Mouse (Mus musculus) erythroblast, embryonic 14.5 days (primary cell): ENCODE measurements at regions not wholly inside any gene's neighbourhood (a gene's known extent, or its start where the extent isn't known, plus 50 kb on each side); places are given as distances from the start of the nearest gene placed in this dataset.
A peak's percentile ranks its signal among the peaks of the same experiment; 100 is the strongest.

Source experiments
- H3K27me3 ChIP-seq: 2 replicates; pipeline ENCODE4 v1.6.1; 2012; ENCODE audit warnings: inconsistent platforms; ENCODE audit not compliant: control insufficient read depth
- H3K36me3 ChIP-seq: 2 replicates; pipeline ENCODE4 v1.6.1; 2012; ENCODE audit warnings: mild to moderate bottlenecking, inconsistent platforms; ENCODE audit not compliant: control insufficient read depth
- H3K4me1 ChIP-seq: 2 replicates; pipeline ENCODE4 v1.6.1; 2012; ENCODE audit warnings: inconsistent platforms; ENCODE audit not compliant: control insufficient read depth
- H3K4me3 ChIP-seq: replicated peaks from 2 replicates; pipeline ENCODE3; 2012; ENCODE audit warnings: moderate library complexity, mild to moderate bottlenecking, inconsistent platforms
- H3K9me3 ChIP-seq: 2 replicates; pipeline ENCODE4 v1.6.1; 2012; ENCODE audit warnings: low read length, inconsistent platforms, mixed read lengths; ENCODE audit not compliant: control insufficient read depth
- GATA1 ChIP-seq: IDR thresholded peaks from 2 replicates; pipeline ENCODE4 v1.6.1; 2012; ENCODE audit warnings: low read length, inconsistent platforms, mixed read lengths
- TAL1 ChIP-seq: IDR thresholded peaks from 3 replicates; pipeline ENCODE4 v1.6.1; 2012; ENCODE audit warnings: low read length, inconsistent platforms, mixed read lengths

DNA sequence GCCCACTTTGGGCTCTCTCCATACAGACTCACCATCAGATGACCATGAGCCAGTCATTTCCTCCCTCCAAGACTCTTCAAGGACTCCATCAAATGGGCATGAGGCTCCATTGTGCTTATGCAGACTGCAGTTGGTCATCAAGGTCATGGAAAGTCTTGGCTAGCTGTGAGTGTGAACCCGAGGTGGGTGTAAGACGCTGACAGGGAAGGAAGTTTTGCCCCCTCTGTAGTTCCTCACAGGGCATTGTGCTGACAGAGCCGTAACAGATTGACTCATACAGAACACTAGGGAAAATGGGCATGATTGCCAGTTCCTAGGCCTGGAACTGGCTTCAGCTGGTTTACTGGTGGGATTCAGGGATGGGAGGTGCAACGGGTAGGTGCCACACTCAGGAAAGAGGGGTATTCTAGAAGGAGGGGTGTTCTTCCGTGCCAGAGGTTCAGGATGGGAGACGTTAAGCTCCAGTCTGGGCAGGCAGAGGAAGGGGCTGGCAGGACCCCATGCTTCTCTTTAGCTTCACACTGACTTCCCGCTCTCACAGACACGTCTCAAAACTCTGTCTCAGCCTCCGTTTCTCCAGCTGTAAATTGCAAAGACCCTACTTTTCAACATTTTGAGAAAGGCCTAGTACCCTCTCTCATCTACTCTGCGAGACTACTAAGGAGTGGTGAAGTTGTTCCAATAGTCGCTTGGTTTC is 228.4 kb upstream of the Tprg start:
- no peak overlapping the region for H3K4me3 ChIP-seq
- H3K27me3 ChIP-seq, result peaks cover 26% of the 10 kb centered on the region
- H3K9me3 ChIP-seq, result no peaks in the 10 kb centered on the region
- no peaks in the 10 kb centered on the region for H3K36me3 ChIP-seq
- H3K4me1 ChIP-seq, result no peaks in the 10 kb centered on the region
- TF ChIP-seq TAL1 (no peak), GATA1 (no peak)

DNA sequence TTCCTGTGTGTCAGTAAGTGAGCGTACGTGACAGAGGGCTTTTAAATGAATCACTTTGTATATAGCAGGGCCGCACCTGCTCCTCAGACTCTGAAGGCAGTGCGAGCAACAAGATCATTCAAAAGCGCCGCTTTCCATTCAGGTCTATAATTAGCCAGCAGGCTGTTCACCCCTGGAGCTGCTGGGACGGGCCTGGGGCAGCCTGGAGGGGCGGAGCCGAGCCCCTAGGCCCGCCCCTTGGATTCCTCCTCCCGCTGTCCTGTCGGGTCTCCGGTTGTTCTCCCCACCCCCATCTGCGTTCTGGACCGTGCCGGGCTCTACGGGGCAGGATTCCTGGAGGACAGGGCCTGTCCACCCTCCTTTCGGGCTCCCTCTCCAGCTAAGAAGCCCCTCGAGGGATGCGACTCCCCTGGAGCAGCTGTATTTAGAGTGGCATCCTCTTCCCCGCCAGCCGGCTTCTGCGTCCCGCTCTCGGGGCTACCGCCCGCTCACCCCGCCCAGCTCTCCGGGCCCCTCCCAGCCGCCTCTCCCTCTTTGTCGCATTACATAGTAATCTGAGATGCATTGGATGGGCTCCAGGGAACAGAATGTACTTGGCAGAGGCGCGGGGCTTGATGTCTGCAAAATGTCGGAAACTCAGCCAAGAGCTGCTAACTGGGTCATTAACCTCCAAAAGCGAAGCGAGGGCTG is 227.7 kb upstream of the Tprg start:
- H3K27me3 ChIP-seq, result peaks cover 26% of the 10 kb centered on the region
- H3K4me1 ChIP-seq, result no peaks in the 10 kb centered on the region
- H3K9me3 ChIP-seq, result no peaks in the 10 kb centered on the region
- TF ChIP-seq GATA1 (no peak), TAL1 (no peak)
- H3K4me3 ChIP-seq, result peak overlapping the region; percentile 40
- H3K36me3 ChIP-seq, result no peaks in the 10 kb centered on the region

DNA sequence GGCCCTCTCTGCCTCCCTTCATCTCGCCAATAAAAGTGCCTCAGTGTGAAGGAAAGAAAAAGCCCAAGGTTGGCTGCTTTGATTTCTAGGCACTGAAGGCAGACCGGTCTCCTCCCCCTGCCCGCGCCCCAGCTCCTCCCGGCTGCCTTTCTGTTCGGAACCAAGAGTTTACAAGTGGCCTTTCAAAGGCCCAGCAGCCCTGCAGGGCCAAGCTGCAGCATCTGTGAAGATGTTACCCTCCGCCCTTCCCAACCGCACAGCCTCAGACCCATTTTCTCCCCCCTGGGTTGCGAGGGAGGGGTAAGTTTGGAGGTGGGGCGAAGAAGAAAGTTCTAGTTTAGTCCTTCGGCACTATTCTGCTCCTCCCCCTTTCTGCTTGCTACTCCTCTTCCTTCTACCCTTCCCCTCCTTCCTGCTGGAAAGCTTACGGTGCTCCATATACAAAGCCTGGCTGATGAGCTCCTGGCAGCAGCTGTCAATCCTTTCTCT is 227.1 kb upstream of the Tprg start:
- TF ChIP-seq TAL1, result no peak
- TF ChIP-seq GATA1, result no peak
- no peaks in the 10 kb centered on the region for H3K9me3 ChIP-seq
- no peaks in the 10 kb centered on the region for H3K4me1 ChIP-seq
- H3K36me3 ChIP-seq, result no peaks in the 10 kb centered on the region
- peaks cover 26% of the 10 kb centered on the region for H3K27me3 ChIP-seq
- peak overlapping the region; percentile 40 for H3K4me3 ChIP-seq

DNA sequence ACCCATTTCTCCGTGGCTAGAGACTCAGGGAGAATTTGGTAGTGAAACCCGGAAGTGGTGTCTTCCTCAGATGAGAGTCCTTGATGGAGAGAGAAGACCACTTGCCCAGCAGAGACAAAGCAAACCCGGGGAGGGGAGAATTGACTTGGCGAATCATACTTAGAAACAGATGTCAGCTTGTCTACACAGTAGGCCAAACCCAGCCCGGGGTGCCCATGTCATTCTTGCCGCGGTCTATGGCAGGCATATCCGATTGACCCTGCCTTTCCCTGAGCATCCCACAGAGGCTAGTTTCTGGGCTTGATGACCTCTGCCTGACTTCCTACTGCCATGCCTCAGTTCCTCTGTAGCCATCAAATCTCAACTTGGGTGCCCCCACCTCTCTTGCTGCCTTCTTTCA is 226.4 kb upstream of the Tprg start:
- Histone ChIP-seq H3K36me3 (no peaks in the 10 kb centered on the region), H3K4me3 (no peak overlapping the region), H3K27me3 (peaks cover 26% of the 10 kb centered on the region), H3K9me3 (no peaks in the 10 kb centered on the region), H3K4me1 (no peaks in the 10 kb centered on the region)
- TF ChIP-seq GATA1, result no peak
- no peak for TF ChIP-seq TAL1

DNA sequence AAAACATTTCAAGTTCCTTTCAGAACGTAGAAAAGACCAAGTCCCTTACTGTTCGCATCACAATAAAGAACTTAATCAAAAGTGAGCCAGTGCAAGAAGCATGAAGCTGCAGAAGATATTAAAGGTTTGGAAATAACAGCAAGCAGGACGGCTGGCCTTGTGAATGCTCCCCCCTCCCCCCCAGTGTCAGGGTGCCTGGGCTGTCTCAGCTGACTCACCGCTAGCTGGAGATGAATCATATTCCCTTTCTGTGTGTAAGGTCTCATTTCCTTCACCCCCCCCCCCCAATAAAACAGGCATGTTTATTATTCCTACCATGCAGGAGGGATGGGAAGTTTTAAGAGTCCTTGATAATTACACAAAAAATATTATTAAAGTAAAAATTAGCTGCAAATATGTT is 225.0 kb upstream of the Tprg start:
- Histone ChIP-seq H3K36me3 (no peaks in the 10 kb centered on the region), H3K4me1 (no peaks in the 10 kb centered on the region), H3K27me3 (peaks cover 26% of the 10 kb centered on the region), H3K9me3 (no peaks in the 10 kb centered on the region), H3K4me3 (no peak overlapping the region)
- TF ChIP-seq GATA1 (no peak), TAL1 (no peak)

DNA sequence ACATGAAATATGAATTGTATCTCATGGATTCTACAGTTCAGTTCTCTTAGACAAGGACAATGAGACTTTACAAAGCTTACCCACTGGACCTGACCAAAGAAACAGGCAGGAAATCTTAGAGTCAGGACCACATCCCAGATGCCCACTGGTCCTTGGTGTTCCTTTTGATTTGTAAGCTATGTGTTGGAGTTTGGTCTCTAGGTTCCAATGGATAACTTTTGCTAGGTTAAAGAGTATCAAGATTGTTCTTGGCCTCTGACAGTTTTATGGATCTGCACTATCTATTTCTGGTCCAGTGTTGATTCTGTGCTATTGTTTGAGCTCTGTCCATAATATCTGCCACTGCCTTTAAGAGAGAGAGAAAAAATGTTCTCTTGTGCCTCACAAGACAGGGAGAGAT is 222.6 kb upstream of the Tprg start:
- TF ChIP-seq TAL1 (no peak), GATA1 (no peak)
- Histone ChIP-seq H3K36me3 (no peaks in the 10 kb centered on the region), H3K4me1 (no peaks in the 10 kb centered on the region), H3K9me3 (no peaks in the 10 kb centered on the region), H3K4me3 (no peak overlapping the region), H3K27me3 (peaks cover 14% of the 10 kb centered on the region)

DNA sequence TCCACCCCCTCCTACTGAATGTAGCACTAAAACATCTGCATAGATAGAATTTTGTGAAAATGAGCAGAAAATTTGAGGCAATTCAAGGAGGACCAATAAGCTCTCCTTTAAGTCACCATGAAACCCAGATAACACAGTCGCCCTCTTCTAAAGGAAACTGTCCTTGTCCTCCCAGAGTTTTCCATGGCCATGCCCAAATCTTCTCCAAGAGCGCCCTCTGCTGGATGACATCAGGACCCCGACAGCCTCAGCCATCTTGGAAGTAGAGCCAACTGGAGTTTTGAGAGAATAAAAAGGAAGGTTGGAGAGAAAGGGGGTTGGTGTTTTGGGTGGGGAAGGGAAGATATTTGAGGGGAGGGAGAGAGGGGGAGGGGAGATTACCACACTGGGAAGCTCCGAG is 222.1 kb upstream of the Tprg start:
- H3K27me3 ChIP-seq, result peaks cover 9% of the 10 kb centered on the region
- H3K9me3 ChIP-seq, result no peaks in the 10 kb centered on the region
- H3K4me1 ChIP-seq, result no peaks in the 10 kb centered on the region
- no peaks in the 10 kb centered on the region for H3K36me3 ChIP-seq
- TF ChIP-seq TAL1 (no peak), GATA1 (no peak)
- H3K4me3 ChIP-seq, result no peak overlapping the region

DNA sequence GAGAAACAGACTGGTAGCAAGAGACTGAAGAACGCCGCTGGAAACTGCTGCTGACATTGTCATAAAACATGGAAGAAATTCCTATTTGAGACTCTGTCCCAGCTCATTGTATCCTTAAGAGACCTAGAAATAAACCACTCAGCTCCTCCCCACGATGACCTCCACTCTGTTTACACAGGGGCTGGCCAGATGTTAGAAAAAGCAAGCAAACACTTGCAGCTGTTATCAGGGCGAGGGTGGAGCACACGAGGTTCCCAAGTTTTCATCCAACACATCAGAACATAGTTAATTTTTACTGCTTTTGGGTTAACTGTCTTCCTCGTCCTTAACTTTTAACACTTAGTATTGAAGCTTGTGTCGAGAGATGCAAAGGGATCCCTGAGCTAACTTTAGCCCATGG is 219.8 kb upstream of the Tprg start:
- Histone ChIP-seq H3K36me3 (no peaks in the 10 kb centered on the region), H3K27me3 (no peaks in the 10 kb centered on the region), H3K9me3 (no peaks in the 10 kb centered on the region), H3K4me1 (no peaks in the 10 kb centered on the region), H3K4me3 (no peak overlapping the region)
- TF ChIP-seq TAL1 (no peak), GATA1 (no peak)

DNA sequence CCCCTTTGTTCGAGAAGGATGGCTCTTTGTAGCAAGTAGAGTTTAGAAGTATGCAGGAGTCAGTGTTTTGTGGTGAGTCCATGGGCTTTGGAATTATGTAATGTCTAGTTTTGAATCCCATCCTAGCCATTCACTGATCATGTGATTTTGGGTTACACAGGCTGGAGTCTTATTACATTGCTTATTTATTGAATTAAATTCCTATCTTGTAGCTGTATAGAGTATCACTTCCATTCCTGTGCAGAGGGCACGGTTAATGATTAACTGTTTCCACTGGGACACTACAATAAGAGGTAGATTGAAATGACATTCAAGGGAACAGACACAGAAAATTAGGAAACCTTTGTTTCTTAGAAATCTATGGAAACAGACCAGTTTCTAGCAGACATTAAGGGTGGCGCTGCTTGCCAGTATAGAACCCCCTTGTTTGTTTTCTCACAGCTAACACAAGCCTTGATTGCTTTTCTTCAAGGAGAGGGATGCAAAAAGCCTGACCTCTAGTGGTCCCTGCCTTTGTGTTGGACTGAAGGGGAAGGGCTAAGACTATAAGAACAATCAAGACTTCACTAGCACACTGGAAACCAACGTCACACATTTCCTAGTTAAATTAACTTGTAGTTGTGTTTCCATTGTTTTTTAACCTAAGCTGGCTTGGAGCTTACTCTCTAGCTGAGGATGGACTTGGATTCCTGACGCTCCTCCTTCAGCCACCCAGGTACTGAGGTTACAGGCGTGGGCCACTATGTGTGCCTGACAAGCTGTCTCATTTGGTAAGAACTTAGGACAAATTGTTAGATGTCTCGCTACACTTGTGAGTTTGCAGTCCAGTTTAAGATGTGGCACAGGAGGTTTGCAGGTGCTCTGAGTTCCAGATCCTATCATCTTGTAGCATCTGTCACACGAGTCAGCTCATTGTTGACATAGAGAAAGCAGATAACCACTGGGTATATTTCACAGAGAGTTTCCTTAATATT is 219.1 kb upstream of the Tprg start:
- no peak overlapping the region for H3K4me3 ChIP-seq
- H3K9me3 ChIP-seq, result no peaks in the 10 kb centered on the region
- no peaks in the 10 kb centered on the region for H3K4me1 ChIP-seq
- no peak for TF ChIP-seq TAL1
- no peak for TF ChIP-seq GATA1
- H3K27me3 ChIP-seq, result no peaks in the 10 kb centered on the region
- H3K36me3 ChIP-seq, result no peaks in the 10 kb centered on the region
